Mouse (Mus musculus) G1E (cell line): ENCODE data around the gene Crx. TPM values are rescaled to one million over a fixed set of nuclear protein-coding genes. Genes with fewer than 3 reads are reported as not detected.
"Not testable (repeated sequence)": the region's sequence is repeated elsewhere in the genome, so short reads cannot be mapped to it uniquely, and the experiment has no call there.

Source experiments
- ATAC-seq: 2 replicates; pipeline ENCODE4 v1.8.0; 2016; ENCODE audit warnings: mild to moderate bottlenecking; ENCODE audit not compliant: insufficient number of reproducible peaks, poor library complexity, low FRiP score, severe bottlenecking; ENCODE audit errors: extremely low read depth
- DNase-seq: peaks from one replicate; pipeline ENCODE4 v3.0.0; 2012; ENCODE audit warnings: low spot score
- H3K27me3 ChIP-seq: 2 replicates; pipeline ENCODE4 v1.6.1; 2012; ENCODE audit warnings: mild to moderate bottlenecking, low read length, inconsistent platforms; ENCODE audit not compliant: insufficient read depth
- H3K36me3 ChIP-seq: replicated peaks from 2 replicates; pipeline ENCODE3; 2012; ENCODE audit warnings: mild to moderate bottlenecking, inconsistent platforms
- H3K4me1 ChIP-seq: 2 replicates; pipeline ENCODE4 v1.6.1; 2012; ENCODE audit warnings: low read depth, low read length, inconsistent platforms, mixed read lengths; ENCODE audit not compliant: insufficient read depth
- H3K4me3 ChIP-seq: 2 replicates; pipeline ENCODE4 v1.5.1; 2012; ENCODE audit warnings: low read depth, mild to moderate bottlenecking, inconsistent platforms, low read length, moderate library complexity, mixed read lengths
- H3K9me3 ChIP-seq: replicated peaks from 2 replicates; pipeline ENCODE4 v1.6.1; 2012; ENCODE audit warnings: inconsistent platforms
- CTCF ChIP-seq: IDR thresholded peaks from 2 replicates; pipeline ENCODE4 v1.5.1; 2012; ENCODE audit warnings: low read depth, low read length, inconsistent platforms, mixed read lengths
- GATA1 ChIP-seq: IDR thresholded peaks from 2 replicates; pipeline ENCODE4 v1.6.1; 2012; ENCODE audit warnings: borderline replicate concordance, low read length, inconsistent platforms, mixed read lengths
- GATA2 ChIP-seq: IDR thresholded peaks from 2 replicates; pipeline ENCODE4 v1.6.1; 2012; ENCODE audit warnings: low read depth, low read length, inconsistent platforms, borderline replicate concordance
- POLR2AphosphoS5 ChIP-seq: IDR thresholded peaks from 2 replicates; pipeline ENCODE4 v1.6.1; 2012; ENCODE audit warnings: low read depth, low read length, inconsistent platforms; ENCODE audit not compliant: insufficient replicate concordance
- TAL1 ChIP-seq: conservative IDR thresholded peaks from 2 replicates; pipeline ENCODE4 v1.6.1; 2012; ENCODE audit warnings: low read depth, low read length, inconsistent platforms, mixed read lengths
- polyA plus RNA-seq: library from polyadenylated mRNA; stranded (reverse); fragments of >175 nt; gene quantifications from 2 replicates; pipeline ENCODE4 v1.2.3, GENCODE M21; 2012
- total RNA-seq, 2 experiments: library from RNA; stranded (forward) in 1 of 2; stranded (reverse) in 1 of 2; fragments of 200-1000 nt in 1 of 2; fragments of >200 nt in 1 of 2; fragmentation: Nextera tagmentation in 1 of 2; gene quantifications; 2 replicates each; pipeline ENCODE4 v1.2.3; 2014 to 2017

Crx gene
- total and polyA plus RNA-seq, 3 experiments = 0.05 TPM; not detected in 2

DNA sequence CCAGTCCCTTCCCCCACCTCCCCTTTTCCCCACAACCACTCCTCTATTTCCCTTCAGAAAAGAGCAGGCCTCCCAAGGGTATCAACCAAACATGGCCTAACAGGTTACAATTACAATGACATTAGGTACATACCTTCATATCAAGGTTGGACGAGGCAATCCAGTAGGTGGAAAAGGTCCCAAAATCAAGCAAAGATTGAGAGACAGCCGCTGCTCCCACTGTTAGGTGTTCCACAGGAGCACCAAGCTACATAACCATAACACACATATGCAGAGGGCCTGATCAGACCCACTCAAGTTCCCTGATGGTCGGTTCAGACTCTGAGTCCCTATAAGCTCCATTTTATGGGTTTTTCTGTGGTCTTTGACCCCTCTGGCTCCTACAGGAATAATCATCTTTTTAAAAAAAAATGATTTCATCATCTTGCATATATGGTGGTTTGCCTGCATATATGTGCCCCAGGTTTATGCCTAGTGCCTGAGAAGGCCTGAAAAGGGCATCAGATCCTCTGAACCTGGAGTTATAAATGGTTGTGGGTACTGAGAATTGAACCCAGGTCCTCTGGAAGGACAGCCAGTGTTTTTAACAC lies 36.5 kb upstream of the Crx start:
- no peak for DNase-seq
- no peak for TF ChIP-seq GATA2
- no peak for TF ChIP-seq TAL1
- no peak for TF ChIP-seq GATA1
- Histone ChIP-seq H3K4me1 (peaks cover 35% of the 10 kb centered on the region), H3K9me3 (no peaks in the 10 kb centered on the region), H3K4me3 (no peak overlapping the region), H3K36me3 (peaks cover 50% of the 10 kb centered on the region), H3K27me3 (no peaks in the 10 kb centered on the region)
- ATAC-seq = no peak

DNA sequence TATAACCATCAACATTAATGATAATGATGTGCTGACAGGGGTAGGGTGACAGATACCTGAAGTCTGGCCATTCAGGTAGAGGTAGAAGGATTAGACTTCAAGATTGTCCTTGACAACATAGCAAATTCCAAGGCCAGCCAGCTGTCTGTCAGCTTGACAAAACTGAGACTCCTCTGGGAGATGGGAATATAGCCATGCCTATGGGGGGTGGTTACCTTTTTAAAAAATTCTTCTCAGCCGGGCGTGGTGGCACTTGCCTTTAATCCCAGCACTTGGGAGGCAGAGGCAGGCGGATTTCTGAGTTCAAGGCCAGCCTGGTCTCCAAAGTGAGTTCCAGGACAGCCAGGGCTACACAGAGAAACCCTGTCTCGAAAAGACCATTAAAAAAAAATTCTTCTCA lies 35.9 kb upstream of the Crx start:
- not testable (repeated sequence) for ATAC-seq, DNase-seq, H3K9me3 ChIP-seq, H3K27me3 ChIP-seq, H3K4me3 ChIP-seq
- H3K4me1 ChIP-seq = peaks cover 30% of the 10 kb centered on the region
- H3K36me3 ChIP-seq = peaks cover 47% of the 10 kb centered on the region

DNA sequence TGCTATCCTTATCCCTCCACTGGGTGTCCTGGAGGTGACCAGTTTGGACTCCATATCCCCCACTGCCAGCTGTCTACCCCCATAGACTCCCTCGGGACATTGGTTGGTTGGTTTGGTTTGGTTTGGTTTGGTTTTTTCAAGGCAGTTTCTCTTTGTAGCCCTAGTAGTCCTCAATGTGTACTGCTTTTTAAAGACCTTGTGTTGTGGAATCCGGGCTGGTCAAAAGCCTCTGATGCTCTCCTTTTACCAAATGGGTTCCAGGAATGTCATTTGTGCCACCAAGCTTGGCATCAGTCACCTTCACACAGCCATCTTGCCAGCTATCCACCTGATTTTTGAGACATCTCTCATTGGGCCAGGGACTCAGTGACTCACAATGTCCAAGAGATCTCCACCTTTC lies 35.0 kb upstream of the Crx start:
- ATAC-seq (no peak), DNase-seq (no peak)
- Histone ChIP-seq H3K36me3 (peaks cover 38% of the 10 kb centered on the region), H3K9me3 (no peaks in the 10 kb centered on the region), H3K27me3 (peaks cover 5% of the 10 kb centered on the region; the same call in 1 of the 2 replicates), H3K4me3 (no peak overlapping the region), H3K4me1 (peaks cover 21% of the 10 kb centered on the region)
- TF ChIP-seq GATA2 = no peak
- no peak for TF ChIP-seq GATA1
- TF ChIP-seq POLR2AphosphoS5 = no peak
- no peak for TF ChIP-seq CTCF
- TF ChIP-seq TAL1 = no peak

DNA sequence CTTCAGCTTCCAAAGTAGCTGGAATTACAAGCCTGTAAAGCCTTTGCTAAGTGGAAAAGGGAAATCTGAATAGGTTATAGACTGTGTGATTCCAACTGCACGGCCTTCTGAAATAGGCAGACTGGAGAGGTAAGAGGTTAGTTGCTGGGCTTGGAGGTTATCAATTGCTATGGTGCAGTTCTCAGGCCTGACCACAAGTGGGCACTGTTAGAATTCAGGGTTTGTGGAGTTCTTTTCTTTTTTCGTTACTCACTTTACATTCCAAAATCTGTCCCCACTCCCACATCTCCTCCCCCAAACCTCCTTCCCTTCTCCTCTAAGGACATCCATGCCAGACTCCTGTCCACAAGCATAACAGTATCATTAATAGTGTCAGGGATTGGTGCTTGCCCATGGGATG lies 34.5 kb upstream of the Crx start:
- peak; percentile 97 for TF ChIP-seq CTCF
- TF ChIP-seq GATA1 = no peak
- Histone ChIP-seq H3K27me3 (peaks cover 5% of the 10 kb centered on the region; the same call in 1 of the 2 replicates), H3K4me3 (no peak overlapping the region), H3K9me3 (no peaks in the 10 kb centered on the region), H3K4me1 (peaks cover 16% of the 10 kb centered on the region), H3K36me3 (peaks cover 33% of the 10 kb centered on the region)
- DNase-seq (no peak), ATAC-seq (no peak)

DNA sequence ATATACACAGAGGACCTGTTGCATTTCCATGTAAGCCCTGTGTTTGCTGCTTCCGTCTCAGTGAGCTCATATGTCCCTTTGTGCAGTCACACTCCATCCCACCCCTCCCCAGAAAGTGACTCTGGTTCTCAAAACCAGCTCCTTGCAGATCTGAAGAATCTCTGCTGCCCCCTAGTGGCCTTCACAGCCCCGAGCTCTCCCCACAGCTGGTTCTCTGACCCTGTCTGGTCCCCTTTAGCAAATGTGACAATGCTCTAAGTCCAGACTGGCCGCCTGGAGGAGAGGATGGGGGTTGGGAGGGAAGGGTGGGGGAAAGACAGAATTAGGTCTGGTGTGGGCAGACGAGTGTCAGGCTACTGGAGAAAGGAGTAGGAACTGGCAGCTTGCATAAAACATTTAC lies 32.4 kb upstream of the Crx start:
- TF ChIP-seq CTCF = peak; percentile 50
- no peak for TF ChIP-seq GATA1
- H3K4me3 ChIP-seq = no peak overlapping the region
- H3K9me3 ChIP-seq = no peaks in the 10 kb centered on the region
- peaks cover 17% of the 10 kb centered on the region for H3K27me3 ChIP-seq
- peaks cover 15% of the 10 kb centered on the region for H3K36me3 ChIP-seq
- peaks cover 4% of the 10 kb centered on the region; the same call in 1 of the 2 replicates for H3K4me1 ChIP-seq
- ATAC-seq (peak; percentile 54), DNase-seq (peak; percentile 50)

DNA sequence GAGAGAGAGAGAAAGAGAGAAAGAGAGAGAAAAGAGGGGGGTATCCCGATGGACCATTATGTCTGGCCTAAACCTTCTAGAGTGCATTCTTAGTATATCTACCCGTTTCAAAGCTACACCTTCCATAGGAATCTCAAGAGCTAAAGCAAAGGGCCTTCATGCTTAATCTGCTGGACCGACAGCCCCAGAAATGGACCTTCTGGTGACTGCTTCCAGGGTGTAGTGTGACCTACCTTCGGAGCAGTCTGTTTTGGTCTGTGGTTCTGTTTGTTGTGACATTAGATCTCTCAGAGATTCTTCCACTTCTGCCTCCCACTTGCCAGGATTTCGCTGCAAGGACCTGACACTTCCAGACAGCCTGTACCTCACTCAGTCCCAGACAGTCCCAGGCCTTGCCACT lies 30.8 kb upstream of the Crx start:
- no peaks in the 10 kb centered on the region for H3K9me3 ChIP-seq
- TF ChIP-seq TAL1 (no peak), GATA1 (no peak), GATA2 (no peak), CTCF (no peak), POLR2AphosphoS5 (no peak)
- ATAC-seq (no peak), DNase-seq (no peak)
- peaks cover under 1% of the 10 kb centered on the region for H3K36me3 ChIP-seq
- H3K27me3 ChIP-seq = peaks cover 25% of the 10 kb centered on the region
- no peak overlapping the region for H3K4me3 ChIP-seq
- peaks cover 4% of the 10 kb centered on the region; the same call in 1 of the 2 replicates for H3K4me1 ChIP-seq

DNA sequence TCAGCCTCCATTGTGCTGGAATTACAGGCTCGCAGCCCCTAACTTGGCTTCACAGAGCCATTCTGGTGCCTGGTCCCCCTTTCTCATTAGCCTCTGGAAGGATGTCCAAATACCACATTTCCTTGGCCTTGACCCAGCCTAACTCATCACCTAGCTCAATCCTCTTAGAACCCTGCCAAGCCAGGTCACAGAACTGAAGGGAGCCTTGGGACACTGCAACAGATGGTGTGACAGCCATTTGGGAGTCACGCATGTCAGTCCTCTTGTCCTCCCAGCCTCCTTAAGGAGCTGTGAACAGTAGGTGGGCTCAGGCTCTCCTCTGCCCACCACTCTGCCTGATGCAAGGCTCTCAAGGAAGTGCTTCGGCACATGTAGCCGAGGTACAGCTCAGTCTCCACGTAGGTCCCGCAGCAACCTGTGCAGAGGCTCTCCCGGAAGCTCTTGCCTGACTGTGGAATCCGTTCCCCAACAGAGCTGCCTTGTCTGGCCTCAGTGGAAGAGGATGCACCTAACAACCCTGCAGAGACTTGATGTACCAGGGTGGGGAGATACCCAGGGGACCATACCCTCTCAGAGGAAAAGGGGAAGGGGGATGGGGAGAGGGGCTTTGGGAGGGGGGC lies 28.3 kb upstream of the Crx start:
- ATAC-seq (no peak), DNase-seq (no peak)
- H3K27me3 ChIP-seq = peaks cover 25% of the 10 kb centered on the region
- peaks cover 4% of the 10 kb centered on the region; the same call in 1 of the 2 replicates for H3K4me1 ChIP-seq
- TF ChIP-seq GATA2 = no peak
- TF ChIP-seq POLR2AphosphoS5 = no peak
- TF ChIP-seq TAL1 = no peak
- TF ChIP-seq GATA1 = no peak
- TF ChIP-seq CTCF = no peak
- H3K36me3 ChIP-seq = no peaks in the 10 kb centered on the region
- H3K9me3 ChIP-seq = no peaks in the 10 kb centered on the region
- H3K4me3 ChIP-seq = no peak overlapping the region
